Mouse (Mus musculus) embryonic fibroblast, embryonic 13.5 days (primary cell): ENCODE data around the gene Phactr1.

Experiments
- CTCF ChIP-seq: IDR thresholded peaks from 2 replicates; pipeline ENCODE4 v1.5.1; 2011; ENCODE audit warnings: mild to moderate bottlenecking, control low read depth, low read length, moderate library complexity, borderline replicate concordance; ENCODE audit not compliant: insufficient read depth
- POLR2A ChIP-seq: IDR thresholded peaks from 2 replicates; pipeline ENCODE4 v1.6.1; 2011; ENCODE audit warnings: low read depth, mild to moderate bottlenecking, control low read depth, low read length, moderate library complexity

DNA sequence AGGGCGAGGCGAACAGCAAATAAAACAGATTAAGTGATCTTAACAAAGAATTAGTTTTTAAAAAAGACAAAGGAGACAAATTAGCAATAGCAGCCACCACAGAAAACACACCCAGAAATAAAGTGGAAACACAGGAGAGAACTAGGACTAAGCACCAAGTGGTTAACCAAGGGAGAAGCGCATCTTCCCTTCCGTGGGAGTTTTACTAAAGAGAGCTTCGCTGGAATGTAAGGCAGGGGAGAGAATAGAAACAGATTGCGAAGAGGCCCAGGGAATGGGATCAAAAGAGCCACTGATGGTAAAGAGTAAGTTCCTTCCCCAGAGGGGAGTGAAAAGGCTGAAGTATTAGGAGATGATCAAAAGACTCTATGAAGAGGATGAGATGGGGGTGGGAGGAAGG is 30.2 kb upstream of the Phactr1 start:
- TF ChIP-seq POLR2A, result no peak
- no peak for TF ChIP-seq CTCF
